Mouse (Mus musculus): Measurements from ENCODE around the gene Gm28048.

Gm28048 gene

GRCm38 (mm10) chr11:22886991-22887390 is 94.9 kb downstream of the Gm28048 start:
- no peak for DNase-seq (ENCODE audit: low spot score in 2 of 2)

- no peak for DNase-seq (ENCODE audit: low spot score in 2 of 2)
These were observed 96.5 kb downstream of the Gm28048 start for GRCm38 (mm10) chr11:22885350-22885749.

GRCm38 (mm10) chr11:22883676-22884075 is 98.2 kb downstream of the Gm28048 start:
- no peak for DNase-seq (ENCODE audit: low spot score in 2 of 2)

DNA sequence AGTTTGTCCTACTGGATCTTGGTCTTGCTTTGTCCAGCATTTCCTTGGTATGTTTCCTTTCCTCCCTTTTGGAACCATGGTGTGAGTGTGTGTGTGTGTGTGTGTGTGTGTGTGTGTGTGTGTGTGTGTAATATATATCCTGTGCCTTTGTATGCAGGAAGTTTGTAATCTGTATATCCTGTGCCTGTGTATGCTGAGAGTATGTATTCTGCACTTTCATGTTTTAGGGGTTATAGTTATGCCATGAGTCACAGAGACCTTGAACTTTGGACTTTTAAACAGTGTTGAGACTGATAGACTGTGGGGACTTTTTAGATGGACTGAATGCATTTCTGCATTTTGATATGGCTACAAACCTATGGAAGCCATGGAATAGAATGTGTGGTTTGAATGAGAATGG is 99.0 kb downstream of the Gm28048 start:
- DNase-seq (ENCODE audit: low spot score in 2 of 2), result no peak

DNA sequence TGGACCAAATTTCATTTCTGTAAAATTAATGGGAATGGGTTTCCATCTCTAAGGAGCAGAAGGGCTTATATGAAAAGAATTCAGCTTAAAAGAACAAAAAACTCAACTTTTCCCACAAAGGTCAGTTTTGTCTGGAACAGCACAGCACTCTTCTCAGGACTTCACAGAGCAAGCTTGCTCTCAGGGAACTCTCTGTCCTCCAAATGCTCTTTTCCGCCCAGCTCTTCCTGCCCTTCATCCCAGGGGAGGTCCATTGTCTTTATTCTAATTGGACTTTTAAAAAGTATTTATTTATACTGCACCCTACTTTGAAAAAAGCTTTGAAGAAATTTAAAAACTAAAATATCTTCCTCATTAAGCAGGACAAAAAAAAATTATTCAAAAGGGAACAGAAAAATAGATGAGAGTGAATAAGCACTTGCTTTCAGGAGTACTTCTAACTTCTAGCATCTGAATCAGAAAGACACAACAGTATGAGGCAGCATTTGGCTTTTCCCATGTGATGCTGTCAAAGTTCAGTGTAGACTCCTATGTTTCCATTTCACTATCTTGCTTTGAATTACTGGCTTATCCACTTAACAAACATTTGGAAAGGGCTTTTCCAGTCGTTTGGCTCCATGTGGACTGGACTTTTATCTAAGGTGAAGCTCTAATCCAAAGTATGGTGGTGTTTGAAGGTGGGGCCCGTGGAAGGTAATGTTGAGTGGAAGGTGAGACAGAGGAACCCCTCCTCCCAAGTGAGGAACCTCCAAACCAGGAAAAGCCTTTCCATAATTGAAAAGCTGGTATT is 101.3 kb downstream of the Gm28048 start:
- no peak for DNase-seq (ENCODE audit: low spot score in 2 of 2)

- no peak for DNase-seq (ENCODE audit: low spot score in 2 of 2)
These were observed 102.2 kb downstream of the Gm28048 start for GRCm38 (mm10) chr11:22879645-22880044.

DNA sequence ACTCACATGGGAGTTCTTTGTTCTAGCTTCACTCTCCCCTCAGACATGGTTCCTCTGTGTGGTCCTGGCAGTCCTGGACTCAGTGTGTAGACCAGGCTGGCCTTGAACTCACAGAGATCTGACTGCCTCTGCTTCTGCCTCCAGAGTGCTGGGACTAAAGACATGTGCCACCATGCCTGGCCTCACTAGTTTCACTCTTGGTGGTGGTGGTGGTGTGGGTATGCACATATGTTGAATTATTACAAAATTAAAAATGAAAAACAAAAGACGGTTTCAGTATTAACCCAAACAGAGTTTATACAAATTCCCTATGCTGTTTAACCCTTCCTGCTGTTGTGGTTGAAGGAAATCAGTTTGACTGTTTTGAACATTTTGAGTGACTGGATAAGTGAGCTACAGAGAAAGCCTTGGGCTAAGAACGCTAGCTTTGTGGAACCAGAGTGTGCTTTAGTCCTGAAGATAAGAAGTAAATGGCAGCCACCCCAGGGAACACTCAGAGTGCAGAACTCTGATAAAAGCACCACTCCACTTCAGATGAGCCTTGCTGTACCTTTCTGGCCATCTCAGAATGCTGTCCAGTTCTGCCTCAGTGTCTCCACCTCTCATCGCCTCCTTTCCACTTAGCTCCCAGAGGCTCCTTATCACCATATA is 105.1 kb downstream of the Gm28048 start:
- DNase-seq (ENCODE audit: low spot score in 2 of 2), result no peak

DNA sequence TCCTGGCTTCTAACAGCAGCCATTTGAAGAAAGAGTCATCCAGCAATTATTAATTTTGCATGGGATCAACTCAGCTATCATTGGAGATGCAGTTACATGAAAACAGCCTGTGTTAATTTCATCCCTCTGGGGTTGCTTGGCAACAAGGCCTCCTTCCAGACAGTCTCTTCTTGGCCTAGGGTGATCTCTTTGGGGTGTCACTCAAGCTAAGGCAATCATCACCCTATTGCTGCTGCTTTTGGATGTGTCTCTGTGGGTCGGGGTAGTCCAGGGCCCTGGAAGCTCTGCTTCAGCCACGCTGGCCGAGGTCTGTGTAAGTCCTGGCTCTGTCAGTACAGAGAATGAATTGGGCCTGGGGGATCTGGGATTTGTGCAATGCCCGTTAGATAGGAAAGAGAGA is 106.6 kb downstream of the Gm28048 start:
- no peak for DNase-seq (ENCODE audit: low spot score in 2 of 2)

- peak in 1 of 2 experiments; percentile 26 for DNase-seq (ENCODE audit: low spot score in 2 of 2)
These were observed 107.1 kb downstream of the Gm28048 start for GRCm38 (mm10) chr11:22874747-22875146.

GRCm38 (mm10) chr11:22873383-22873782 is 108.5 kb downstream of the Gm28048 start:
- no peak for DNase-seq (ENCODE audit: low spot score in 2 of 2)

- DNase-seq (ENCODE audit: low spot score in 2 of 2), result no peak
These were observed 109.6 kb downstream of the Gm28048 start for GRCm38 (mm10) chr11:22872307-22872680.

- no peak for DNase-seq (ENCODE audit: low spot score in 2 of 2)
These were observed 110.1 kb downstream of the Gm28048 start for GRCm38 (mm10) chr11:22871628-22872306.

- DNase-seq (ENCODE audit: low spot score in 2 of 2), result no peak
These were observed 113.3 kb downstream of the Gm28048 start for GRCm38 (mm10) chr11:22868582-22868981.

GRCm38 (mm10) chr11:22867691-22868090 is 114.2 kb downstream of the Gm28048 start:
- DNase-seq (ENCODE audit: low spot score in 2 of 2), result no peak

GRCm38 (mm10) chr11:22865635-22866246 is 116.1 kb downstream of the Gm28048 start:
- no peak for DNase-seq (ENCODE audit: low spot score in 2 of 2)

GRCm38 (mm10) chr11:22864305-22865060 is 117.4 kb downstream of the Gm28048 start:
- DNase-seq (ENCODE audit: low spot score in 2 of 2), result no peak

GRCm38 (mm10) chr11:22863581-22863980 is 118.3 kb downstream of the Gm28048 start:
- DNase-seq (ENCODE audit: low spot score in 2 of 2), result no peak

DNA sequence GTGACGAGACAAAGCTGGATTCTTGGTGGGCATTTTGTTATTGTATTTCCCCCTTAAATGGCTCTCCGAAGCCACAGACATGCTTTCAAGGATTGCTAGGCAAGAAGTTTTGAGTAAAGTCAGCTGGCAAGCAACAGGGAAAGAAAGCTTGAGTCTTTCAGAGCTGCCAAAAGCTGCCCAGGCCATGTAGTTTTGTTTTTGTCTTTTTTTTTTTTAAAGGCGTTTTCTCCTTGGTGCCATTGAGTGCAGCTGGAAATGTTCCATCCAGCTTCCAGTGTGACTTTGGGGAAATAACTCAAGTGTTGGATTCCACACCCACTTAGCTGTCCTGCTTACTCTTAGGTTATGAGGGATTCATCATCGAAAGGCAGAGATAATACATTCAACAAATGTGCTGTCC is 120.6 kb downstream of the Gm28048 start:
- DNase-seq (ENCODE audit: low spot score in 2 of 2), result no peak

DNA sequence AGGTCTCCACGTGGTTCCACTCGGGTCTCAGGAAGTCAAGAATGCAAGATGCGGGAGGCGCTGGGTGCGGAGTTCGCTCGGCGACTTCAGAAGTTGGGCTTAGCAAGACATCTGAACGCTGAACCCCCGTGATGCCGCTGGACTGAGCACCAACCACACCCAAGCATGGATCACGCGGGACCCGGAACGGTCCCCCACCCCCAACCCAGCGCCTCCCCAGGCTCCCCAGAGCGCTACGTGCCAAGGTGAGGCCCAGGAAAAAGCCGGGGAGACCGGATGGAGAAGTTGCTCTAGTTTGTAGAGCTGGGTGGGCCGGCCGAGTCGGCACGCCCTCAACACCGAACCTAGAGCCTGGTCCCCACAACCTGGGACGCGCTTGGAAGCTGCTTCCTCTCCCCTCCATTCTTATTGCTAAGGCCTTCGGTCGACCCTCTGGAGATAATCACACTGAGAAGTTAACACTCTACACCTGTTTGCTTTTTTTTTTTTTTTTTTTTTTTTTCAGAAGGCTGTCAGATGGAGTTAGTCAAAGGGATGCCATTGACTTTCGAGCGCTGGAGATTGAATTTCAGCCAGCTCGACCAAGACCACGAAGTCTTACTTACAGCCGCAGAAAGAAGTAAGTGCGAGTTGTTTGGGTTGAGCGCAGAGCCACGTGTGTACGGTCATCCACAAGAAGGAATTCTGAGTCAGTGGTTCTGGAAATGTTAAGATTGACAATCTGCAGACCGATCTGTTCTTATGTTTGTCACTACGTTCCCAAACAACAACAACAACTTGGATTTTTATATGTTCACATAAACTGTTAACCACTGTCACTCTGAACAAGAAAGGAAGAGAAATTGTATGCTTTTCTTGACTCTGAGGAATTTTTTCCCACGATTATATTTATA is 121.3 kb downstream of the Gm28048 start, which contains the start of gene B3gnt2:
Gene B3gnt2, minus strand, starts transcription at position 627 of the 893 bp plus-strand sequence.
- DNase-seq (ENCODE audit: low spot score in 2 of 2), result no peak

DNA sequence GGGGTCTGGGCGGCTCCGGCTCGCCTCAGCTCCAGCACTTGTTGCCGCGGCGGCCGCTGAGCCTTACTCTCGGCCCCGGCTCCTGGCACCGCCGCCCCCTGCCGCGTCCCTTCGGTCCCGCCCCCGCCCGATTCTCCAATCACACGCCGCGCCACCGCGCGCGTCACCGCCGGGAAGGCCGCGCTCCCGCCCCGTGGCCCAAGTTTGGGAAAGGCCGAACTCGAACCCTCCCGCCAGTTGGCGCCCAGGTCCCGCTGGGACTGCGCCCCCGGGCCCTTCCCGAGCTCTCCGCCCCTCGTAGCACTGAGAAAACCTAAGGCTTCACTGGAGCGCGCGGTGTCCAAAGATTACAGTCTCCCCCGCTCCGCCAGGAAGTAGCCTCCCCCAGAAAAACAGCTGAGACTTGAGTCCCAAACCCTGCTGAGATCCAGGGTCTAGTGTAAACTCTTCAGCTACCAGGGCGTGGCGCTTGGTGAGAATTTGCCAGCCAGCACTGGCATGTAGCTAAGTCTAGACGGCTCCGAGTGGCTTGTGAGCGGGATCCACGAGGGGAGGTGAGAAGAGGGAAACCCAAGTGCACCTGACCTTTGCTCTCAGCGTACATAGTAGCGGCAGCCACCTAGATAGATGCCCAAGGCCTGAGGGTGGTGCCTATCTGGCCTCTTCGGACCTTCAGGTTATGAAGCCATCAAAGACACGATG is 122.1 kb downstream of the Gm28048 start:
- DNase-seq (ENCODE audit: low spot score in 2 of 2), result peak; percentile 76 to 77
